Mouse (Mus musculus) cortical plate, adult 2 months (tissue): ENCODE data around the gene Rgma.

Experiments used
- CTCF ChIP-seq: fragments of 200-500 bp; IDR thresholded peaks from 2 replicates; pipeline ENCODE4 v1.5.1; 2011; ENCODE audit warnings: mild to moderate bottlenecking, control low read depth, low read length; ENCODE audit not compliant: insufficient read depth; ENCODE audit errors: extremely low read depth
- POLR2A ChIP-seq: fragments of 200-500 bp; IDR thresholded peaks from 2 replicates; pipeline ENCODE4 v1.6.1; 2011; ENCODE audit warnings: mild to moderate bottlenecking, low read length, control low read depth; ENCODE audit not compliant: insufficient read depth; ENCODE audit errors: extremely low read depth

- TF ChIP-seq CTCF (no peak), POLR2A (no peak)
Measured at GRCm38 (mm10) chr7:73419375-73419774, 44.1 kb downstream of the Rgma start.
